Mouse (Mus musculus): ENCODE results near the gene Pgs1. TPM values are rescaled to one million over a fixed set of nuclear protein-coding genes. Genes with fewer than 3 reads are reported as not detected.

Pgs1 gene
- polyA plus RNA-seq, 1 experiment from 2014 or later: 38.9 TPM

- Histone ChIP-seq H3K27ac (no peak overlapping the region), H3K4me2 (no peak overlapping the region), H3K4me3 (replicated peaks) (no peak overlapping the region), H3K4me1 (peaks cover 58% of the 10 kb centered on the region), H3K9me3 (replicated peaks) (no peaks in the 10 kb centered on the region), H3K9ac (no peak overlapping the region), H3K27me3 (no peaks in the 10 kb centered on the region), H3K36me3 (peaks cover 17% of the 10 kb centered on the region)
- no peak for ATAC-seq (replicated peaks; ENCODE audit: low FRiP score)
- 86% methylated on average over 1 of the region's 1 CpGs for WGBS
These were observed 26.5 kb downstream of the Pgs1 start for GRCm38 (mm10) chr11:118012595-118012994.

GRCm38 (mm10) chr11:118013339-118013738 lies 27.2 kb downstream of the Pgs1 start:
- Histone ChIP-seq H3K27ac (no peak overlapping the region), H3K4me1 (peaks cover 51% of the 10 kb centered on the region), H3K9me3 (replicated peaks) (no peaks in the 10 kb centered on the region), H3K4me2 (no peak overlapping the region), H3K36me3 (peaks cover 25% of the 10 kb centered on the region), H3K4me3 (replicated peaks) (no peak overlapping the region), H3K9ac (no peak overlapping the region), H3K27me3 (no peaks in the 10 kb centered on the region)
- ATAC-seq (replicated peaks; ENCODE audit: low FRiP score): no peak
- WGBS: 72% methylated on average over 2 of the region's 2 CpGs

GRCm38 (mm10) chr11:118014391-118014995 lies 28.4 kb downstream of the Pgs1 start:
- H3K9ac ChIP-seq: no peak overlapping the region
- H3K27ac ChIP-seq: no peak overlapping the region
- 85% methylated on average over 12 of the region's 12 CpGs for WGBS
- peaks cover 39% of the 10 kb centered on the region for H3K4me1 ChIP-seq
- H3K4me3 ChIP-seq (replicated peaks): no peak overlapping the region
- peaks cover 36% of the 10 kb centered on the region for H3K36me3 ChIP-seq
- H3K27me3 ChIP-seq: no peaks in the 10 kb centered on the region
- ATAC-seq (replicated peaks; ENCODE audit: low FRiP score): no peak
- H3K4me2 ChIP-seq: no peak overlapping the region
- H3K9me3 ChIP-seq (replicated peaks): no peaks in the 10 kb centered on the region

- H3K4me1 ChIP-seq: peaks cover 28% of the 10 kb centered on the region
- no peak overlapping the region for H3K9ac ChIP-seq
- no peak overlapping the region for H3K27ac ChIP-seq
- WGBS: 94% methylated on average over 8 of the region's 8 CpGs
- H3K27me3 ChIP-seq: no peaks in the 10 kb centered on the region
- H3K4me3 ChIP-seq (replicated peaks): no peak overlapping the region
- H3K4me2 ChIP-seq: no peak overlapping the region
- no peak for ATAC-seq (replicated peaks; ENCODE audit: low FRiP score)
- peaks cover 46% of the 10 kb centered on the region for H3K36me3 ChIP-seq
- H3K9me3 ChIP-seq (replicated peaks): no peaks in the 10 kb centered on the region
These were observed 29.5 kb downstream of the Pgs1 start for GRCm38 (mm10) chr11:118015381-118016145.

GRCm38 (mm10) chr11:118018328-118018727 lies 32.2 kb downstream of the Pgs1 start:
- no peak overlapping the region for H3K9ac ChIP-seq
- WGBS: 98% methylated on average over 4 of the region's 4 CpGs
- ATAC-seq (replicated peaks; ENCODE audit: low FRiP score): no peak

GRCm38 (mm10) chr11:118021806-118022205 lies 35.7 kb downstream of the Pgs1 start:
- H3K36me3 ChIP-seq: peaks cover 68% of the 10 kb centered on the region

More at GRCm38 (mm10) chr11:118018328-118018727, 32.2 kb downstream of the Pgs1 start:
- Histone ChIP-seq H3K9me3 (replicated peaks) (no peaks in the 10 kb centered on the region), H3K4me3 (replicated peaks) (no peak overlapping the region), H3K4me1 (peaks cover 14% of the 10 kb centered on the region), H3K27me3 (no peaks in the 10 kb centered on the region), H3K27ac (no peak overlapping the region), H3K4me2 (no peak overlapping the region), H3K36me3 (peaks cover 61% of the 10 kb centered on the region)

GRCm38 (mm10) chr11:118023475-118023874 lies 37.4 kb downstream of the Pgs1 start:
- Histone ChIP-seq H3K27me3 (no peaks in the 10 kb centered on the region), H3K27ac (peak overlapping the region; percentile 73), H3K4me1 (peaks cover 26% of the 10 kb centered on the region), H3K9ac (no peak overlapping the region), H3K4me3 (replicated peaks) (no peak overlapping the region), H3K4me2 (no peak overlapping the region), H3K36me3 (peaks cover 63% of the 10 kb centered on the region), H3K9me3 (replicated peaks) (no peaks in the 10 kb centered on the region)
- 74% methylated on average over 7 of the region's 7 CpGs for WGBS
- no peak for ATAC-seq (replicated peaks; ENCODE audit: low FRiP score)

More at GRCm38 (mm10) chr11:118021806-118022205, 35.7 kb downstream of the Pgs1 start:
- H3K27ac ChIP-seq: no peak overlapping the region
- H3K4me3 ChIP-seq (replicated peaks): no peak overlapping the region
- no peaks in the 10 kb centered on the region for H3K9me3 ChIP-seq (replicated peaks)
- WGBS: 58% methylated on average over 1 of the region's 1 CpGs
- no peak for ATAC-seq (replicated peaks; ENCODE audit: low FRiP score)
- H3K27me3 ChIP-seq: no peaks in the 10 kb centered on the region
- peaks cover 26% of the 10 kb centered on the region for H3K4me1 ChIP-seq
- H3K4me2 ChIP-seq: no peak overlapping the region
- no peak overlapping the region for H3K9ac ChIP-seq

- Histone ChIP-seq H3K4me2 (no peak overlapping the region), H3K9me3 (replicated peaks) (no peaks in the 10 kb centered on the region), H3K9ac (no peak overlapping the region), H3K4me3 (replicated peaks) (no peak overlapping the region), H3K4me1 (peaks cover 26% of the 10 kb centered on the region), H3K36me3 (peaks cover 57% of the 10 kb centered on the region), H3K27me3 (no peaks in the 10 kb centered on the region), H3K27ac (peak overlapping the region; percentile 73)
- 41% methylated on average over 2 of the region's 2 CpGs for WGBS
- ATAC-seq (replicated peaks; ENCODE audit: low FRiP score): peak; percentile 46; the same call in 1 of the 2 replicates
These were observed 38.0 kb downstream of the Pgs1 start for GRCm38 (mm10) chr11:118024111-118024510.

- Histone ChIP-seq H3K9me3 (replicated peaks) (no peaks in the 10 kb centered on the region), H3K27ac (no peak overlapping the region), H3K4me3 (replicated peaks) (no peak overlapping the region), H3K4me2 (no peak overlapping the region), H3K9ac (no peak overlapping the region), H3K4me1 (peaks cover 10% of the 10 kb centered on the region), H3K36me3 (peaks cover 37% of the 10 kb centered on the region), H3K27me3 (no peaks in the 10 kb centered on the region)
- no peak for ATAC-seq (replicated peaks; ENCODE audit: low FRiP score)
- WGBS: 91% methylated on average over 6 of the region's 6 CpGs
These were observed 43.1 kb downstream of the Pgs1 start for GRCm38 (mm10) chr11:118029170-118029569.

- peaks cover 21% of the 10 kb centered on the region for H3K36me3 ChIP-seq
- ATAC-seq (replicated peaks; ENCODE audit: low FRiP score): no peak
- no peaks in the 10 kb centered on the region for H3K27me3 ChIP-seq
- H3K4me1 ChIP-seq: peaks cover 16% of the 10 kb centered on the region
- H3K27ac ChIP-seq: no peak overlapping the region
- no peak overlapping the region for H3K4me2 ChIP-seq
- H3K9ac ChIP-seq: no peak overlapping the region
- no peaks in the 10 kb centered on the region for H3K9me3 ChIP-seq (replicated peaks)
- H3K4me3 ChIP-seq (replicated peaks): no peak overlapping the region
- WGBS: 96% methylated on average over 9 of the region's 9 CpGs
These were observed 45.0 kb downstream of the Pgs1 start for GRCm38 (mm10) chr11:118031134-118031533.

- Histone ChIP-seq H3K36me3 (peaks cover 16% of the 10 kb centered on the region; the same call in 1 of the 2 replicates), H3K4me2 (no peak overlapping the region), H3K9ac (no peak overlapping the region), H3K9me3 (replicated peaks) (no peaks in the 10 kb centered on the region), H3K27ac (0 out of 2 replicates have a peak overlapping the region, but pooled peaks have one; percentile 22), H3K4me3 (replicated peaks) (no peak overlapping the region), H3K4me1 (peaks cover 21% of the 10 kb centered on the region), H3K27me3 (no peaks in the 10 kb centered on the region)
- WGBS: 53% methylated on average over 13 of the region's 13 CpGs
- ATAC-seq (replicated peaks; ENCODE audit: low FRiP score): no peak
These were observed 48.3 kb downstream of the Pgs1 start for GRCm38 (mm10) chr11:118034395-118034794.

GRCm38 (mm10) chr11:118035068-118035467 lies 49.0 kb downstream of the Pgs1 start:
- Histone ChIP-seq H3K27me3 (no peaks in the 10 kb centered on the region), H3K4me1 (peaks cover 21% of the 10 kb centered on the region), H3K9me3 (replicated peaks) (no peaks in the 10 kb centered on the region), H3K9ac (no peak overlapping the region), H3K27ac (peak overlapping the region; percentile 22; the same call in 1 of the 2 replicates), H3K36me3 (peaks cover 16% of the 10 kb centered on the region; the same call in 1 of the 2 replicates), H3K4me2 (peak overlapping the region; percentile 12; the same call in 1 of the 2 replicates), H3K4me3 (replicated peaks) (no peak overlapping the region)
- no peak for ATAC-seq (replicated peaks; ENCODE audit: low FRiP score)
- WGBS: 30% methylated on average over 9 of the region's 9 CpGs
